Mouse (Mus musculus): ENCODE data around the gene Olfr960.

DNA sequence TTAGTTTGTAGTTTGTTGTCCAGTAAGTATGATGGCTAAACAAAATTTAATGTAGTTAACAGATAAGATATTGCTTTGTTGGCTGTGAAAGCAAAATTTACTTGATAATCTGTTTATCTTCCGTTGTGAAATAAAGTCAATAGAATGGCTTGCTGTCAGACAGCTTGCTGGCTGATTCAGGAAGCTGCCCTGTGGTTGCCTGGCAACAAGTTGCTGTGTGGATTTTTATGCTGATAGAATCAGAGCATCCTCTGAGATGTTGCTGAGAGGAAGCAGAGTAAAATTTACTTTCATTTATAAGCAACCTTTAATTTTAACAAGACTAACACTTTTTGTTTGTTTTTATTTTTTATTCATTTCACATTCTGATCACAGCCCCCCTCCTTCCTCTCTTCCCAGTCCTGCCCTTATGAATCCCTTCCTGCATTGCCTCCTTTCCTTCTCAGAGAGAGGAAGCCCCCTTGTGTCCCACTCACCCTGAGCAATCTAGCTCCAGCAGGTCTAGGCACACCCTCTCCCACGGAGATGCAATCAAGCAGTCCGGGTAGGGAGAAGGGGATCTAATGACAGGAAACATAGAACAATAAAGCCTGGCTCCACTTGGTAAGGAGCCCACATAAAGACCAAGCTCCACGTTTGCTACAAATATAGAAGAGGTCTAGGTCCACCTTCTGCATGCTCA lies 12.9 kb downstream of the Olfr960 start:
- TF ChIP-seq CTCF (IDR thresholded peaks at IDR 0.05; ENCODE audit: low read depth) (no peak), EP300 (IDR thresholded peaks at IDR 0.05; ENCODE audit: low read depth) (no peak)
